Mouse (Mus musculus) cortical plate, adult 2 months (tissue): ENCODE measurements at regions not wholly inside any gene's neighbourhood (a gene's known extent, or its start where the extent isn't known, plus 50 kb on each side); places are given as distances from the start of the nearest gene placed in this dataset.

Experiments used
- CTCF ChIP-seq: fragments of 200-500 bp; IDR thresholded peaks from 2 replicates; pipeline ENCODE4 v1.5.1; 2011; ENCODE audit warnings: mild to moderate bottlenecking, control low read depth, low read length; ENCODE audit not compliant: insufficient read depth; ENCODE audit errors: extremely low read depth
- POLR2A ChIP-seq: fragments of 200-500 bp; IDR thresholded peaks from 2 replicates; pipeline ENCODE4 v1.6.1; 2011; ENCODE audit warnings: mild to moderate bottlenecking, low read length, control low read depth; ENCODE audit not compliant: insufficient read depth; ENCODE audit errors: extremely low read depth

- no peak for TF ChIP-seq POLR2A
- TF ChIP-seq CTCF: no peak
These were observed 78.7 kb upstream of the Tbl1x start for GRCm38 (mm10) chrX:77432001-77432565.
